Mouse (Mus musculus) retina, adult 2 months (tissue): Measurements from ENCODE around the gene Vmn2r77.
"Not testable (repeated sequence)": the region's sequence is repeated elsewhere in the genome, so short reads cannot be mapped to it uniquely, and the experiment has no call there.

Experiments used
- DNase-seq: peaks from one replicate; pipeline ENCODE4 v3.0.0-alpha.2; 2012; ENCODE audit warnings: low read depth, low spot score

Gene Vmn2r77

GRCm38 (mm10) chr7:86794727-86795126, at the start of gene Vmn2r77:
Gene Vmn2r77, plus strand, starts transcription at chr7:86795027.
- no peak for DNase-seq

GRCm38 (mm10) chr7:86760751-86761150, 34.1 kb upstream of the Vmn2r77 start:
- no peak for DNase-seq

- no peak for DNase-seq
Measured at GRCm38 (mm10) chr7:86764628-86765027, 30.2 kb upstream of the Vmn2r77 start.

- DNase-seq, result no peak
Measured at GRCm38 (mm10) chr7:86771621-86772020, 23.2 kb upstream of the Vmn2r77 start.

- DNase-seq, result no peak
Measured at GRCm38 (mm10) chr7:86775617-86776325, 19.1 kb upstream of the Vmn2r77 start, which contains the start of gene Folh1. Gene Folh1, minus strand, starts transcription at chr7:86775943.

- not testable (repeated sequence) for DNase-seq
Measured at GRCm38 (mm10) chr7:86815241-86815640, 20.4 kb downstream of the Vmn2r77 start.

- not testable (repeated sequence) for DNase-seq
Measured at GRCm38 (mm10) chr7:86815716-86816115, 20.9 kb downstream of the Vmn2r77 start.

GRCm38 (mm10) chr7:86816466-86816865, 21.6 kb downstream of the Vmn2r77 start:
- DNase-seq, result no peak
